Mouse (Mus musculus) heart, postnatal 10 days (tissue): ENCODE data around the gene Lime1. TPM values are rescaled to one million over a fixed set of nuclear protein-coding genes. Genes with fewer than 3 reads are reported as not detected.

Source experiments
- DNase-seq, 2 experiments: peaks; one replicate each; pipeline ENCODE4 v3.0.0; 2021
- intact Hi-C: fragments of 180-260 bp; cut with DNase I; formaldehyde crosslinking; loops from one replicate; pipeline ENCODE4 v1.15.1; 2025
- total RNA-seq, 2 experiments: library from RNA; stranded (reverse); gene quantifications; 2 replicates each; pipeline ENCODE4 v1.2.3; 2021

Gene Lime1
- total RNA-seq, 2 experiments from 2014 or later, result 9.3 to 9.9 TPM

GRCm38 (mm10) chr2:181390136-181390870 is 10.4 kb downstream of the Lime1 start:
- DNase-seq, result no peak
- intact Hi-C loops, result loop anchor here (5.0 to 10.0 kb wide), 2 partner anchors 177 to 284 kb away; partner anchors contain the start of gene Sox18

DNA sequence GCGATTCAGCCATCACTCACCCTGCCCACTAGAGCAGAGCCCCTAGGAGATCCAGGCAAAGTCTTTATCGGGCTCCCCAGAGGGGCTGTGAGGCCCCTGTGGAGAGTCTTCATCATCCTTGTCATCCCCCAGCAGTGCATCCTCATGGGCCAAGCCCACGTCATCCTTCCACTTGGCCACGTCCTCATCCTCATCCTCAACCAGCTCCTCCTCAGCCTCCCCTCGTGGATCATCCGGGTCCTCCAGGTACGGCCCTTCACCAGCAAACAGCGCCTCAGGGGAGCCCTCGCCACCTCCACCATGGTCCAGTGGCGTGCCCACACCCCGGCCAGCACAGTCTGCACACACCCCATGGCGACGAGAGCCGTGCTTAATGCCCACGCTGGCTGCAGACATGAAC is 11.1 kb downstream of the Lime1 start:
- intact Hi-C loops, result loop anchor here (5.0 to 10.0 kb wide), 2 partner anchors 176 to 284 kb away; partner anchors contain the start of gene Sox18
- DNase-seq, result no peak

GRCm38 (mm10) chr2:181391541-181391940 is 11.7 kb downstream of the Lime1 start:
- intact Hi-C loops, result loop anchor here (5.0 to 10.0 kb wide), 2 partner anchors 176 to 283 kb away; partner anchors contain the start of gene Sox18
- no peak for DNase-seq

DNA sequence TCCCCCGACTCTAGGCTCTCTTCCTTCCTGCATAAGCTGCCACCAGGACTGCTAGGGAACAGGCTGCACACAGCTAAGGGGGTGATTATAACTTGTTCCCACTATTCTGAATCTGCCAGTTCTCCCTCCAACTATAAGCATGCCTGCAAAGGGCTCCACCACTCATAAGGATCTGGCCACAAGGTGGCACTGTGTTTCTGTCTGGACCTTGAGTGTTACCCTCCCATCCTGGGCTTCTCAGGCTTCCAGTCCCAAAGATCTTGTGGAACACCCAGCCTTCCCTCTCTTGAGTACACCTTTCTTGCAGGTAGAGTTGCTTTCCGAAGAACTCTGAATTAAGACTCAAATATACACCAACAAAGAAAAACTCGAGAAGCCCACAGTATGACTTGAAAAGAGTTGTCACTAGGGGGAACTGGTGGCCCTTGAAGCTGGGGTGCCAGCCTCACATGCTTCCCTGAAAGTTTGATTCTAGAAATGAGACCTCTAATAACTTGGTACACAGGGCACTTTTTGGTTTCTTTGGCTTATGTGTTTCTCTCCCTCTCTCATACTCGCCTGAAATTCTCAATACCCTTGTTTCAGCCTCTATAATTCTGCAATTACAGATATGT is 12.8 kb downstream of the Lime1 start:
- intact Hi-C loops, result loop anchor here (2.0 to 10.0 kb wide), 4 partner anchors 104 to 282 kb away; partner anchors contain the start of genes Sox18 and Tpd52l2
- DNase-seq, result peak; percentile 88 to 93

DNA sequence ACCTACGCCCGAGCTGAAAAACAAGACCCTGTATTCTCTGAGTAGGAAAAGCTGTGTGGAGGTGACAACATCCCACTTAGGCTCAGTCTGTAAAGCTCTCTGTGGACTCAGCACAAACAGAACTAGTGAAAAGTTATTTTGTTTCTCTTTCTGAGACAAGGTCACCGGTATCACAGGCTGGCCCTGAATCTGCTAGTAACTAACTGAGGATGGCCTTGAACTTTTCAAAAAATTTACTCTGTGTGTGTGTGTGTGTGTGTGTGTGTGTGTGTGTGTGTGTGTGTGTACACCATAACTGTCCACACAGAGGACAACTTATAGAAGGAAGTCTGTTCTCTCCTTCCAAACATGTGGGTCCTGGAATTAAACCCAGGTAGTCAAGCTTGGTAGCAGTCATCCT is 14.2 kb downstream of the Lime1 start:
- intact Hi-C loops, result loop anchor here (5.0 to 10.0 kb wide), 2 partner anchors 173 to 281 kb away; partner anchors contain the start of gene Sox18
- DNase-seq, result no peak

GRCm38 (mm10) chr2:181397207-181397761 is 17.4 kb downstream of the Lime1 start:
- intact Hi-C loops, result loop anchor here (10.0 kb wide), 1 partner anchor 278 kb away; the partner anchor contains the start of gene Sox18
- DNase-seq, result peak; percentile 22 to 37

DNA sequence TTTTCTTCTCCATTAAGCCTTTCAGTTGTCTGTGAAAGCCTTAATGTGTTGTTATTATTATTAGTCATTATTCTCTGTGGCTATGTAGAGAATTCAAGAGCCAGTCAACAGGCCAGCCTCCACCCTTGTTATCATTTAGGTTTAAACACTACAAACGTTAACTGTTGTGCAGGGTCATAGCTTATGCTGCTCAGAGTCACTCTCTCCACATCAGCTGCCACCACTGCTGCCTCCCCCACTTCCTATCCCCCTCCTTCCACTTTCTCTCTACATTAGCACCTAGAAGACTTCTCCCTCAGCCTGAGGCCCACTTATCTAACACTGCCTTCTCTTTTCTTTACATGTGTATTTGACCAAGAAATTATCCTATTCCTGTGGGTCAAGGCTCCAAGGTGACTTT is 21.6 kb downstream of the Lime1 start:
- DNase-seq, result no peak
- intact Hi-C loops, result no loop called here

DNA sequence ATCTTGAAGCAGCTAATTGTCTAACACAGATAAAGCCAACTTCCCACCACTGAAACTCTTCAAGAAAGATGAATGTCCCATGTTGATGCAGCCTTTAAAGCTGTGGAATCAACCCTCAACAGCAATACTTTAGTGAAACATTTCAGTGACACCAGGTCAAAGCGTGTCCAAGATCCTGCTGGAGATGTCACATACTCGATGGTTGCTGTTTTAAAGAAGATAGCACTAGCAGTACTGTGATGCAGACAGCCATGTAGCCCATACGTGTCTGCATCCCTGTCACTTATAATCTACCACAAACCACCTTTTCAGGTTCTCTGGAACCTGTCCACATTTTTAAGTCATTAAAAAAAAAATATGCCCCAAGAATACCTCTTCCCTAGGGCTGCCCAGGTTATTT is 23.8 kb downstream of the Lime1 start:
- DNase-seq, result no peak
- intact Hi-C loops, result no loop called here

- intact Hi-C loops, result loop anchor here (2.0 to 5.0 kb wide), 3 partner anchors 48 to 159 kb away; partner anchors contain the start of gene Zbtb46
- no peak for DNase-seq
Measured at GRCm38 (mm10) chr2:181409643-181410042, 29.8 kb downstream of the Lime1 start.

GRCm38 (mm10) chr2:181410760-181411473 is 31.0 kb downstream of the Lime1 start:
- DNase-seq, result peak; percentile 82
- intact Hi-C loops, result loop anchor here (1.0 to 5.0 kb wide), 4 partner anchors 46 to 158 kb away; partner anchors contain the start of genes Tpd52l2 and Zbtb46

- intact Hi-C loops, result loop anchor here (5.0 kb wide), 1 partner anchor 44 kb away; the partner anchor contains the start of gene Zbtb46
- DNase-seq, result no peak
Measured at GRCm38 (mm10) chr2:181413141-181413540, 33.3 kb downstream of the Lime1 start.

DNA sequence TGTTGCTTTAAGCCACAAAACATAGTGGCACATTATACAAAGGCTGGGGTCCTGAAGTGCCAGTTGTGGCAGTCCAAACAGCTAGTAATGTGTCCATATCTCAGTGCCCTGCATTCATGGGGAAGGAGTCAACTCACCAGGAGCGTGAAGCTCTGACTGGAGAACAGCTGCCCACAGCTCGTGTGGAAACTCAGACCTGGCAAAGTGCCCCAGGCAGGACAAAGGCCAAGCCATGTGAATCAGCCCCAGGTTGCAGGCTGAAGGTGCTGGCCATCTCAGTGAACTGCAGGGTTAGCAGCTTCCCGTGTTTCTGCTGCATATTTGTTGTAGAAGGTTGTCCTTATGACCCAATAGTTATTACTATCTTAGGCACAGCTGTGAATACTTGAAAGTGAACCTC is 36.1 kb downstream of the Lime1 start:
- DNase-seq, result peak; percentile 47 to 67
- intact Hi-C loops, result no loop called here

DNA sequence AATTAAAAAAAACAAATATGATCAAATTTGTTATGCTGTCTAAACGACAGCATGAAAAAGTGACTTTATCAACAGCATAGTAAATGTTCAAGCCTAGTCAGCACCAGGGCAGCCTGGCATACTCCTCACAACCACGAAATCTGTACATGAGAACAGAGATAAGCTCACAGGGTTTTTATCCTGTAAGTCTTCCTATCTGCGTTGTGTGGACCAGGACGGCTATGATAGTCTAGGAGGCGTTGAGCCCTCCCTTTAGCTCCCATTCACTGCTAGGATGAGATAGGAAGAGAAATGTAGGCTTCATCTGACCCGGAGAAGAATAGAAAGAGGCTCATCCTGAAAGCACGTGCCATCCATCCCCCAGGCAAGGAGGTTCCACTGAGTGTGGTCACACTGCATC is 39.5 kb downstream of the Lime1 start:
- intact Hi-C loops, result no loop called here
- DNase-seq, result no peak

- intact Hi-C loops, result no loop called here
Measured at GRCm38 (mm10) chr2:181420426-181420825, 40.5 kb downstream of the Lime1 start.

DNA sequence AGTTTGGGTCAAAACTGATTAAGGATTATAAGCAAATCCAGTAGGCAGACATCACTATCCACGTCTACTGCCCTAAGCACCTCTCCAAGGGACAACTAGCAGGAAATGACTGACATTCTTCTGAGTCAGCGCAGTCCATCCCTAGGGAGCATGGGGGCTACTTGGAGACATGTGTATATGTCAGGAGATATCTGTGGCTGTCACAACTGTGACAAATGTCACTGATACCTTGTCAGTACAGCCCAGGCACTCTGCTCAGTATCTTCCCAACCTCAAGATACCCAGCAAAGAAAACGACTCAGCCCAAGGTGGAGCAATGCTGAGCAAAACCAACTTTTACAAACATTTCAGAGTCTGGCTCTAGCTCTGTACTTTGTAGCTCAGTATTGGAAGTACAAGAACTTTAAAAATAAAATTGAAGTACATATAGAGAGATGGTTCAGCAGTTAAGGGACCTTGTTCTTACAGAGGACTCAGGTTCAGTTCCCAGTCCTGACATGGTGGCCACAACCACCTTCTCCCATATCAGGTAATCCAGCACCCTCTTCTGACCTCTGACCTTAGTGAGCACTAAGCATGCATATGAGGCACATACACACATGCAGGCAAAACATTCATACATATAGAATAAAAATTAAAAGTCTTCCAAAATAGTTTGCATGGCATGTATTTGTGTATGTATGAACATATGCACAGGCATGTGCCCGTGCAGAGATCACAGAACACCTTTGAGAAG is 41.2 kb downstream of the Lime1 start:
- DNase-seq, result peak in 1 of 2 experiments; percentile 17
- intact Hi-C loops, result no loop called here

More at GRCm38 (mm10) chr2:181420426-181420825, 40.5 kb downstream of the Lime1 start:
- no peak for DNase-seq

DNA sequence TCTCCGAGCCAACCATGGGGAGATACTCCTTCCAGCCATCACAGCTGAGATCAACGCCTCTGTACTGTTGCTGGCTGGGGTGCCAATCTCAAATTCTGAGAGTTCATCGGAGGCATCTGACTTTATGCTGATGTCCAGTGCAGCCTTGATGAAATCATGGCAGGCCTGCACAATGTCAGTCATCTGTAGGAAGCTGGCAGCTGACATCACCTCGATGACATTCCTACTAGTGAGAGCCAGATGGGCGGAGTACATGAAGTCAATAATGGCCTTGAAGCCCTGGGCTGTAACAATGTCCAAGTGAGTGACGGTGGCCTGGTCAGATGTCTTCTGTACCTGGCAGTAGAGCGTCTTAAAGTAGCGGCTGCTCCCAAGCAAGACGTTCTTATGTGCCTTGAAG is 44.0 kb downstream of the Lime1 start:
- peak; percentile 16 to 30 for DNase-seq
- intact Hi-C loops, result no loop called here
